Mouse (Mus musculus): ENCODE measurements at regions not wholly inside any gene's neighbourhood (a gene's known extent, or its start where the extent isn't known, plus 50 kb on each side); places are given as distances from the start of the nearest gene placed in this dataset.

DNA sequence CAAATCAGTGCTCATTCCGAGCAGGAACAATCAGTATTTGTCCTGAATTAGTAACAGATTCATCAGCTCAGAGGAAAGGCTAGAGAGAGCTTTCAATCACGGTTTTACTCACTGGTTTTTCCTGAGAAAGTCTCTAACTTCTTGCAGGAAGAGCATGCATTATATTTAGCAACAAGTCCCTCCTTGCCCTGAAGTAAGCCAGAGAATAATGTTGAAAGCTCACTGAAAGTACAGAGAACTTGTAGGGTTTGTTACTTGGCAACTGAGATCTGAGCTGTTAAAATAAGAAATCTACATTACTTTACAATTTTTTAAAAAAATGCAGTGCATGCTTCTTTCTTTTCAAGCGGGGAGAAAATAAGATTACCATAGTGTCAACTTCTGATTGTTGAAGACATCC is 209.7 kb upstream of the Marcks start:
- no peak for ATAC-seq (replicated peaks; ENCODE audit: low FRiP score, poor library complexity, severe bottlenecking)

DNA sequence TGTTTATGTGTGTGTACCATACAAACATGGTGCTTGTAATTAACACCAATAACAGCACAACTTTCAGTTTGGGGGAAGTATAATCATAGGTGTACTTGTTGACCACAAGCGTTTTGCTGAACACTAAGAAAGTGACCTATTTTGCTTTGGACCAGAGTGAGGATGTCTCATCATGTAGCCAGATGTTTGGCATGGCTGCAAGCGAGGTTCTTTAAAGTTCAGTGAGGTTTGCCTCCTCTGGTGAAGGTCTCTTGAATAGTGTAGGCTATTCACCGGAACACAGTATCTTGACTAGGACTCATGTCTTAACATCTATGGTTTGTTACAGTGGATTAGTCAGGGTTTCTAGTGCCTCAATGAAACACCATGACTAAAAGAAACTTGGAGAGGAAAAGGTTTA is 208.9 kb upstream of the Marcks start:
- ATAC-seq (replicated peaks; ENCODE audit: low FRiP score, poor library complexity, severe bottlenecking) = no peak

DNA sequence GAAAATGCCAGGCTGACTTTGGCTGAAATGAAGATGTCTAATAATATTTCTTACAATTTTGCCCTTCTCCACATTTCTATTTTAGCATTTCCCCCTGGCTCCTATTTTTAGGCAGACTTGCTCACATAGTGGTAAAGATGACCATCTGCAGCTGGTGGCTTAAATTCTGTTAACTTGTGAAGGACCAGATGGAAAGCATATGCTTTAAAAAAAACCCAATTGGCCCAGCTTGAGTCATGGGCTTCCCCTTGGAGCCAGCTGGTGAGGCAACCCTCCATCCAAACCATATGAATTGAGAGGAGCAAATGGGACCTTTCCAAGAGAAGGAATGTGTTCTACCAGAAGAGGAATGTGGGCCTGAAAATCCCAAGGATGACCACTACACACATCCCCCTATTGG is 204.0 kb upstream of the Marcks start:
- no peak for ATAC-seq (replicated peaks; ENCODE audit: low FRiP score, poor library complexity, severe bottlenecking)

DNA sequence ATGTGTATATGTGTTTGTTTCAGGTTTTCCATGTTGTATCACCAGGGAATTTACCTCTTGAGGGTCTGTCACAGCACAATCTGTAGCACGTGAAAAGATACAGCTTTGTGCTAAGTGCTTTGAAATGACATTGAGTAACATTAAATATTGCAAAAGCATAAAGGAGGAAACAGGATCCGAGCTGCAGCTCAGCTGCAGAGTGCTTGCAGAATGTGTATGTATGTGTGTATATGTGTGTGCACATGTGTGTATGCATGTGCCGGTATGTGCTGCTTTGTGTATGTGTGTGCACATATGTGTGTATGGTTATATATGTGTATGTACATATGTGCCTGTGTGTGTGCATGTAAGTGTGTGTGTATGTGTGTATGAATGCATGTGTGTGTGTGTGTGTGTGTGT is 200.9 kb upstream of the Marcks start:
- ATAC-seq (replicated peaks; ENCODE audit: low FRiP score, poor library complexity, severe bottlenecking) = no peak

DNA sequence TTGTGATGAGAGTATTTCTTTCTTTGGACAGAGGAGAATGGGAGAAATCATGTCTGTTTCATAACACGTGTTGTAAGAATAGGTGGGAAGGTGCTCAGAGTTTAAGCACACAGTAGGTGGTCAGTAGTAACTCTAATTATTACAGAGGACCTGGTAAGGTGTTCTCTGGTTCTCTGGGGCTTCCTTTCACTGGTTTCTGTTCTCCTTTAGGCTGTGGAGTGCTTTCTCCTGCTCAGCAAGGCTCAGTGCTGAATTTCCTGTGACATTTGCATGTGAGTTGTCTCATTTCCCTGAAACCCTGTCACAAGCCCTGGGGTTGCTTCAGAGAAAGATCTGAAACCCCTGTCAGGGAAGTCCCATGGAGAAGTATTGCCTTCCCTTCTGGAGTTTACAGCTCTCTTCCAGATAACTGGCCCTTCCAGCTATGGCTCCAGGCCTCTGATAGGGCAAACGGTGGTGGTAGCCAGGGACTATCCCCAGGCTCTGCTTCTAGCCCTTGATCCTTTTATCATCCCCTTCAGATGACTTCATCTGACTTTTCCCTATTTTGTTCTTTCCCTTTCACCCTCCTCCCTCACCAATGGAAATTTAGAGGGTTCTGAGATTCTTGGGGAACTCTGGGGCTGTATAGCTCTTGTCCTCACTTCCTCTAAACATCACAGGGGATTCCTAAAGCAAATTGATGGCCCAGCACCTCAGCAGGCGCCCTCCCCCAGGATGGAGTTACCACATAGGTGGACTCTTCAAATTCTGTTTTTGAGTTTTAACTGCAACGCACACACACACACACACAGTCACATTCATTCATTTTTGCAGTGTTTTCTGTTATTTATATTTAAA is 199.6 kb upstream of the Marcks start:
- no peak for ATAC-seq (replicated peaks; ENCODE audit: low FRiP score, poor library complexity, severe bottlenecking)

DNA sequence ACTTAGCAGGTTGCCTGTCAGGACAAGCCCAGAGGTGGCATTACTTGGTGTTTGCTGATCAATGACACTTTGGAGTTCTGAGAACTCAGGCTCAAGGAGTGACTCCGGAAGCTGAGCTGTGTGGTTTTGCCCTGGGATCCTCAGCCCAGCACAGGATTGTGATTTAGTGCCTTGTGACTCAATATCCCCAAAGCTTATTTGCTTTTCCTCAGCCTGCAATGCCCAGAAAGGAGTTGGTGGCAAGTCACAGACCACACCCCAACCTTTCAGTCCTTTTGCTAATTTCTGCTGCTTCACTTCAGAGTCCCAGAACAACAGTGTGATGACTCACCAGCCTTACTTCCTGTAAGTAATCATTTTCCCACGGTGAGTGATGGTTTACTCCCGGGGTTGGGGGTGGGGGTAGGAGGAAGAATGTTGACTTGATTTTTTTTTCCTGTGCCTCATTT is 198.5 kb upstream of the Marcks start:
- ATAC-seq (replicated peaks; ENCODE audit: low FRiP score, poor library complexity, severe bottlenecking) = no peak

DNA sequence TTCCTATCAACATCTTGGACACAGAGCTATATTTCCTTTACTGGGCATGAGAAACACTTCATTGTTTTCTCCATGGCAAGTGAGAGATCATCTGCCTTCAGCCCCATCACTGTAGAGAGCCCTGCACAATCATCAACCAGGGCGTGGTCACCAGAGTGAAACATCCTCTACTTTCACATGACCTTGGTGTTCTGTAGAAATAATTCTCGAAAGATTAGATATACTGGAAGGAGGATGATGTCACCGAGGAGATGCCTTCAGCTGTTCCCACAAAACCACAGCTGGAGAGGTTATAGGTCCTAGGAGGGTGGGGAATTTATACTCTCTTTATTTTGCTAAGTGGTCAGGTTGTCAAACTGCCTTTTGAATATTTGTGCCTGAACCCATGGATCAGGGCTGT is 196.4 kb upstream of the Marcks start:
- ATAC-seq (replicated peaks; ENCODE audit: low FRiP score, poor library complexity, severe bottlenecking) = no peak

DNA sequence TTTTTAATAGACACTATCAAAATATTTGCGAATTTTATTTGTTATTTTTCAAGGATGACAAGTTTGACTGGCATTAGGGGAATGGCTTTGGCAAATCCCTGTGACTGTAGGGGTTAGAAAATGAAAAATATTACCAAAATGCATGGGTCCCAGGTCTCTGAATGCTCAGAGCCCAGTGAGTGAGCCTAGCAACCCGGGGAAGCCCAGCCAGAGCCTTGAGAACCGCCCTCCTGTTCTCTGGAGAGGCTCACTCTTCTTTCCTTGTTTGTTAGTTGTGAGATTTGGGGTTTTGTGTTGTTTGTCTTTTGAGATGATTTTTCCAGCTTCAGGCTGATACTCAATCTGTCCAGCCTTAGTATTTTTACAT is 187.4 kb upstream of the Marcks start:
- ATAC-seq (replicated peaks; ENCODE audit: low FRiP score, poor library complexity, severe bottlenecking) = no peak

DNA sequence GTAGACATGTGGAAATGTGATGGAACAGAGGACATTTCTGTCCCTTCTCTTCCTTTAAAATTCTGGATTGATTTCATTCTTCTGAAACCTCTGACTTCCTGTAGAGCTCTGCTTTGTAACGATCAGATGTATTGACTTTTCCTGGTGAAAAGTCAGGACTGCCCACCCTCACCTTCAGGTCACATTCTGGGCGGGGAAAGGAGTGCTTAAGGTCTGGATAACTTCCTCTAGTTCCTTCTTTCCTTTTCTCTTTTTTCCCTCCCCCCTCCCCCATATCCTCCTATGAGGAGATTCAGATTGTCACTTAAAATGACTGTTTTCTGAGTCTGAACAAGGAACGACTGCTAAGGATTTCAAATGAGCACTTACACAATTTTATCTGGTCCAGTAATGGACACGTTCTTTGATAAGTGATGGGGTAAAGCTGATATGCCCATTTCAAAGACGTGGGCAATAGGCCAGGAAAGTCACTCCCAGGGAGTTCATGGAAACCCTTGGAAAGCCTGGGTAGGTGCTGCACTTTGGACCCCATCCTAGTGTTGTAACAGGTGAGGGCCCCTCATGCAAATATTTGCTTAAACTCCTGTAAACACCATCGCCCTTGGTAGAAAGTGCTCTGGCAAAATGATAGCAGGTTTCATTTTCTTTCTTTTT is 186.9 kb upstream of the Marcks start:
- no peak for ATAC-seq (replicated peaks; ENCODE audit: low FRiP score, poor library complexity, severe bottlenecking)

DNA sequence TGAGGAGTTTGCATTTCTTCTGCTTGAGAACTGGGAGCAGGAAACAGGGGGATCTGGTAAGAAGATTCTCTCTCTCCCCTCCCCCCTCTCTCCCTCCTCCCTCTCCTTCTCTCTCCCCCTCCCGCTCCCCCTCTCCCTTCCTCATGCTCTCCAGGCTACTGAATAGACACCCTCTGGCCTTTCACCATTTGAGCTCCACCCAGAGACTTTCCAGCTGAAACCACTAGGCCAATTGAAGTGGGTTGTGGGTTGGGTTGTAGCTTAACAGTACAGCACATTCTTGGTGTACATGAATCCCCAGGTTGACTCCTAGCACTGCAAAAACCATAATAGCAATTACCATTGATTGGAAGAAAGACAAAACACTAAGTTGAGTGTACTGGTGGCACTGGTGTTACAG is 185.0 kb upstream of the Marcks start:
- no peak for ATAC-seq (replicated peaks; ENCODE audit: low FRiP score, poor library complexity, severe bottlenecking)

DNA sequence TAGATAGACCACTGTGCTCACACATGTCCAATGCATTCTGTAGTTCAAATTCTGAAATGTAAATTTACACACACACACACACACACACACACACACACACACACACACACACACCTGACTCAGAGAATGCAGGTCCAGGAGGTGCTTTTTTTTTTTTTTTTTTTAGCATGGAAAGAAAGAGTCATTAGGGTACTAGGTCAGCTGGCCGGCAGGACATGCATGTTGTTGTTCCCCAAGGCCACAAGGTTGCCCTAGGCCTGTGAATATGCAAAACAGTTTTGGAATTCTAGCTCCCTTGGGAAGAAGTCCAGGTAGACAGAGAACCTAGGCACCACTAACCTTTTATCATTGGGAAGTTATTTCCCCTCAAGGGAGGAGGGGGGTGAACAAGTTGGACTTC is 184.1 kb upstream of the Marcks start:
- no peak for ATAC-seq (replicated peaks; ENCODE audit: low FRiP score, poor library complexity, severe bottlenecking)

DNA sequence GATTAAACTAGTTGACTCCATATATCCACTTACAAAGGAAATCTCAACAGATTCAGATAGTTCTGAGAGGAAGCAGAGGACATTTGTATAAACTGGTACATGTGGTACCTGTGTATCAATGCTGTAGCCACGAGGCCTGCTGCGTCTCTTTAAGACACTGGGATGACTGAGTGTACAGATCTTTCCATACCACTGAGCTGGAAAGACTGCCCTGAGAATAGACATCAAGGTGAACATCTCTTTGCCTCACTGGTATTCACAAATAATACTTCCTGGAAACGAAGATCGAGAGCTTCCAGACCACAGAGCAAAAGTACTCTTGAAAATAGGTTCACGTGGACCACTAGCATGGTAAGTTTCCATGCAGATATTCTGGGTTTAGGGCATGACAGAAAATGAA is 183.6 kb upstream of the Marcks start:
- no peak for ATAC-seq (replicated peaks; ENCODE audit: low FRiP score, poor library complexity, severe bottlenecking)

DNA sequence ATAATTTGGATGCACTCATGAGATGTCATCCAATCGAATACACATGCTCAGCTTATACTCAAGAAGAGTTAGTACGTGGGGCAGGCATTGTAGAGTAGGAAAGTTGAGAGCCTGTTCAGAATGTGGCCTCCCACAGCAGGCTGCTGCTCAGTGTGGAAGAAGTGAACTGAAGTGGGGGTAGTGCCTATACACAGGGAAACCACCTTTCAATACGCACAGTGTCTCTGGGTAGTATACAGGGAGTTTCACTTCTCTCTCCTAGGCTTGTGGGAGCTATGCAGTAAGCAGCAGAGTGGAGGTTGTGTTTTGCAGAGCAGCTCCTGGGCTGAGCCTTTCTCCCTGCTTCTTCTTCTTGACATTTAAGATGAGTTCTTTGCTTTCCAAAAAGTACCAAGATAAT is 182.5 kb upstream of the Marcks start:
- no peak for ATAC-seq (replicated peaks; ENCODE audit: low FRiP score, poor library complexity, severe bottlenecking)

DNA sequence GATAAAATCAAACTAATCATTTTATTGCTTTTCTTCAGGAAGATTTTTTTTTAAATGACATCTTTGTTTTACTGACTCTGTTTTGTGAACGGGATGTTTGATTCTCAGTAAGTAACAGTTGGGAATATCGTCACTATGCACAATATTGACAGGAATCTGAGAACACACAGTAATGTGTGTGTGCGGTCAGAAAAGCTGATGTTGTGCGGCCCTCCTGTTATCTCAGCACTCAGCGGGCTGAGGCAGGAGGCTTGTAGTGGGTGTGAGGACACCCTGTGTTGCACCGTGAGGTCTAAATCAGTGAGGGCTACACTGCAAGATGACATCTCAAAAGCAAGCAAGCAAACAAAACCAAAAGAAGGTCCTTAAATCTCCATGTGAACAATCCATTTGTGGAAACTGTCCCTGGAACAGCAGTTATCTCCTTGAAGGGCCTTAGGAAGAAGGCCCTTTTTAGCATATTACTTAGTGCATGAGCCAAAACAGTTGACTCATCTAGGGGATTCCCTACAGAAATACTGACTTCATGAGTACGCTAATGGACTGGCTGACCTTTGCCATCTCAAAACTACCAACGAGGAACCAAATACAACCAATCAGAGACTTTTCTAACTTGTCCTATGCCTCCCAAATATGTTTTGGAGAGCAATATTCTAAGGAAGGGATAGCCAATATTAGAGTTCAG is 181.2 kb upstream of the Marcks start:
- ATAC-seq (replicated peaks; ENCODE audit: low FRiP score, poor library complexity, severe bottlenecking) = no peak

DNA sequence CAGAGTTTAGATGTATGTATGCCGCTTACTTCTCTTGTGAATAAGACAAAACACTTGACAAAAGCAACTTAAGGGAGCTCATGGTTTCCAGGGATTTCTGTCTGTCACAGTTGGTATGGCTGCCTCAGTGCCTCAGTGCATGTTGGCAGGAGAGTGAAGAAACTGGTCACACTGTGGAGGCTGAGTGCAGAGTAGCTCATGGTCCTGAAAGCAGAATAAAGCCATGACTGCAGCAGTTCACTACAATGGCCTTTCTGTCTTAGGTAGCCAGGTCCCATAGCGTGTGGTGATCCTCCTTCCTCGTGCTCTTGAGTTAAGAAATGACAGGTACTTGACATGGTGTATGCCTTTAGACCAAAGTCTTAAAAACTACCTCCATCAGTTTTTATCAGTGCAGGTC is 178.0 kb upstream of the Marcks start:
- no peak for ATAC-seq (replicated peaks; ENCODE audit: low FRiP score, poor library complexity, severe bottlenecking)

DNA sequence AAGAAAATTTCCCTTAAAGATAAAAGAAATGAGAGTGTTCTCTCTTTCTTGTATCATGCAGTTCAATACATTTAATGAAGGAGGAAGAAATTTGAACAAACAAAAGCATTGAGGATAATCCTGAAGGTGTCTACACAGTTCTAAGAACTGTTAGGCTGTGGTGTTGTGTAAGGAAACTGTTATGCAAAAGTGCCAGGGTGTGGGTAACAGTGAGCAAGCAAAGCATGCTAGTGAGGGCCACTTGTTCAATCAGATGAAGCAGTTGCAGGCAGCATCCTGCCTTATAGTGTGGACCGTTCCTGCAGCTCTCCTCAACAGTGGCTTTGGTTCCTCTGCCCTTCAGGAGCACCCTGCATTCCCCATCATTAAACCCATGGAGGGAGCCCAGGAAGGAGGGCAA is 177.1 kb upstream of the Marcks start:
- ATAC-seq (replicated peaks; ENCODE audit: low FRiP score, poor library complexity, severe bottlenecking) = no peak

DNA sequence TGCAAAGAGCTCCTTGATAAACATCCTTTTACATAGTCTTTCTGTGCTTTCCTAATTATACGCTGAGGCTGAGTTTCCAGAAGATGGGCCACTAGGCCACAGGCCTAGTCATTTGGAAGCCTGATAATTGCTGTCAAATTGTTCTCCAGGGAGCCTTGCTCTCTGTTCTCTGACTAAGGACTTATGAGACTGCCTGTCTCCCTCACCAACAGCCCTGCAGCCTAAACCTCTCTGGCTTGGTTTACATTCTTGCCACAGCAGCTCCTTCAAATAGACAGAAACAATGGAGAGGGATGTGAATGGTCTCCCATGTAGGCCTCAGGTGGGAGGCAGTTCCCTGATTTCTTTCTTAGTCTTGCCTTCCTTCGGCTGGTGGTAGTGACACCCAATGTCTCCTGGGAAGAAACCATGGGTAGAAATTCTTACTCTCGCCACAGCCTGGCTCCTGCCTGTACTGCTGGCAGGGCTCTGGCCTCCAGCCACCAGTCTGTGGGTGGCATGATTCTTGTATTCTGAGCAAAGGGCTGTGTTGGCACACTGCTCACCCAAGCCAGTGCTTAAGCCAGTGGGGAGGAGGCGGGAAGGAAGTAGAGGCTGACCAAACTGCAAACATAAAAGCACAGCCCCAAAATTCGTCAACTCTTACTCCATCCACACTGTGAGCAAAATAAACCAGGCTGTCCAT is 176.2 kb upstream of the Marcks start:
- no peak for ATAC-seq (replicated peaks; ENCODE audit: low FRiP score, poor library complexity, severe bottlenecking)

DNA sequence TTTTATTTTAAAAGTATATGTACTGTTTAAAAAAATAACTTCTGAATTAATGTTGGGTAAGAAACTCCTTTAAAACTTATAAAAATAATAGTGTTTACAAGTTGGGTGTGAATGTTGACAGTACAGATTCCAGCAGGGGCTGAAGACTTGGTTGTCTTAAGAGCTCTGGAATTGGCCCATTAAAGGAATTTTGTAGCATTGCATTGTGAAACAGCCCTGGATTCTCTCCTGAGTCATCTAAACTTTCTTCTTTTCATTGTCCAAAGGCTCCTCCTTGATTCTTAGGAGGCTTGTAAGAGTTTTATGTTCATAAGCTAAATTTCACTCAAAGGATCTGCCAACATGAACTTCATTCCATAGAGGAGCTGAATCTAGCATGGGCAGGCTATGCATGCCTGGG is 174.7 kb upstream of the Marcks start:
- ATAC-seq (replicated peaks; ENCODE audit: low FRiP score, poor library complexity, severe bottlenecking) = no peak

DNA sequence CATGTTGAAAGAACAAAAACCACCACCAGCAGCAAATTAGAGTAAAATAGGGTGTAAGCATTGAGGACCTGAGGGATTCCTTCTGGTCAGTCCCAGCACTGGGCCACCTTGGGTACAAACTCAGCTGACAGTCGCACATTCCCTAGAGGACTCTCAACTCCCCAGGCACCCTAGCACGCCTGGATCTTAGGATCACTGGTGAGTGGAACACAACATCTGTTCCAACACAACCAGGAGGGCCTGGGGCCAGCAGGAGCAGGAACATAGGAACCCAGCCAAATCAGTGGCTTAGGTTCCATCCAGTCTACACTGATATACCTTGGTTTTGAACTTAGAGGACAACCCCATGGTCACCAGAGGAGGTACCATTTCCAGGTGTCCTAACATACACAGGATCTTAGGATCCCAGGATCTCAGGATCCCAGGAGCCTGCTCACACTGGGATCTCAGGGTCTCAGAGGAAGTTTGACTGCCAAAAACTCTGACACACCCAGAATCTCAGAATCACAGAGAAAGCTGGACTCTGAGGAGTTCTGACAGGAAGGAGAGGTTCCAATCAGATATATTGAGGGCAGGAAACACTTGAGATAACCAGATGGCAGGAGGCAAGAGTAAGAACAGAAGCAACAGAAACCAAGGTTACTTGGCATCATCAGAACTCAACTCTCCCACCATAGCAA is 171.7 kb upstream of the Marcks start:
- no peak for ATAC-seq (replicated peaks; ENCODE audit: low FRiP score, poor library complexity, severe bottlenecking)

DNA sequence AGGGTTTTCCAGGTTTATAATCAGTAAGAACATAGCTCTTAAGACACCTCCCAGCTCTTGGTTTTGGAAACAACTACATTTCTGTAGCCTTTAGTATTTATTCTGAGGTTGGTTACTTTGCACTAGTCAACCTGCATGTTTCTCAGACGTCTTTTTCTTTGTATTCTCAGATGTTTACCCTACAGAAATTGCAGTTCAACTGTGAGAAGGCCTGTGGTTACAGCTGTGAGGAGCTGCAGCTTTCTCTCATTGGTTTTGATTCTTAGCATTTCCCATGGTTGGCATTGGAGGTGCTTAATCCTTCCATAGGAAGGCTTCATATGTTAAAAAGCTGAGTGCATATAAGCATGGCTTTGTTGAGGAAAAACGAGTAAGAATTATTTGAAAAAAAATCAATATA is 165.9 kb upstream of the Marcks start:
- no peak for ATAC-seq (replicated peaks; ENCODE audit: low FRiP score, poor library complexity, severe bottlenecking)
